Mouse (Mus musculus): Measurements from ENCODE around the gene Esyt3. TPM values are rescaled to one million over a fixed set of nuclear protein-coding genes. Genes with fewer than 3 reads are reported as not detected.

The Esyt3 gene
- total RNA-seq, 2 experiments from 2014 or later, result 1.7 to 2.1 TPM

DNA sequence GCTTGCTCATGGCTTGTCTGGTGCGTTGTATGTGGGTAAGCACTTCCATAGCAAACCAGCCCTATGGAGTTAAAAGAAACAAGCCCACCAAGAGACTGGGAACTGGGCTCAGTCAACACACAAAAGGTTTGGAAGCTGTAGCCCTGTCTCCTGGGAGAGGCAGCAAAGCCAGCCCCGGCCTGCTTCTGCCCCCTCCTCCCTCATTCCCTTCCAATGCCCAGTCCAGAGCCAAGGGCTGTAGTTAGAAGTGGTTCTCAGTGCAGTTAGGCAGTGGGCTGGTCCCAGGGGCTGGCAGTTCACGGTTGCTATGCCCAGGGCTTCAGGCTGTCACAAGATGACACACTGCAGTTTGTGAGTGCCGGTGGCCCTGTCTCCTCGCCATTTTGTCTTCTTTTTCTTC is 29.7 kb upstream of the Esyt3 start:
- peak overlapping the region; percentile 76 for H3K27ac ChIP-seq
- no peak overlapping the region for H3K4me3 ChIP-seq
- no peak for DNase-seq (ENCODE audit: extremely low spot score in 1 of 2, low spot score in 2 of 2)
- TF ChIP-seq CTCF (IDR thresholded peaks at IDR 0.05), result no peak
- intact Hi-C loops (cut with DNase I), result loop anchor here (2.0 kb wide), 1 partner anchor 49 kb away; the partner anchor contains the start of gene Mras

DNA sequence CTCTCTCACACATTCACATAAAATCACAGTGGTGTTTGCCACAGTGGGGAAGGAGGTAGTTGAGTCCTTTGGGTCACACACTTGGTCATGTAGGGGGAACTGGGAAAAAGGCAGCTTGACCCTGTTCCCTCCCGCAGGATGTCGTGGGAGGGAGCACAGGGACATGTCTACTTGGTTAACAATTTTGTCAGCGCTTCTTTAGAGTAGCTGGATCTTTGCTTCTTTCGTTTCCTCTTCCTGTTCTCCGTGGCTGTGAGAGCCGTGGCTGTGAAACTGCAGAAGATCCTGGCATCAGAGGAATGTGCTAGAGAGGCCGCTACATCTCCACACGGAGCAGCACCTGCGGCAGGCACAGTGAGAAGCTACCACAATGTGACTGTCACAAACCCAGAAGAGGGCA is 24.2 kb upstream of the Esyt3 start:
- H3K4me3 ChIP-seq, result no peak overlapping the region
- no peak for DNase-seq (ENCODE audit: extremely low spot score in 1 of 2, low spot score in 2 of 2)
- no peak for TF ChIP-seq CTCF (IDR thresholded peaks at IDR 0.05)
- no peak overlapping the region for H3K27ac ChIP-seq
- intact Hi-C loops (cut with DNase I), result no loop called here

DNA sequence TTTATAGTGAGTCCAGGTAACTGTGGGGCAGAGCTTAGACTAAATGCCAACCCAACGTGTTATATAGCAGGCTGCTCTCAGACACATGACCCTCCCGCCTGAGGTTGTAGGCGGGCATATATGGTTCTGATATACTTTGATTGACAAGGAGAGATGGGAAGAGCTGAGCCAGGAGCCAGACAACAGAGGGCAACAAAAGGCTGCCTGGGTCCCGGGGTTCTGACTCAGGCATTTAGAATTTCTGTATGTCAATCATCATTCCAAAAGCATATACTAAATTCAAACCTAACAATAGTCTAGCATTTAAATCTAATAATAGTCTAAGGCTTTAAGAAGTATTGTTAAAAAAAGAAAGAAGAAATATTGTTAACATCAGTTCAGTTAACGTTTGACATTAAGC is 20.8 kb upstream of the Esyt3 start:
- intact Hi-C loops (cut with DNase I), result loop anchor here (5.0 to 10.0 kb wide), 2 partner anchors 73 to 764 kb away; partner anchors contain the start of gene Nme9
- no peak for TF ChIP-seq CTCF (IDR thresholded peaks at IDR 0.05)
- no peak for DNase-seq (ENCODE audit: extremely low spot score in 1 of 2, low spot score in 2 of 2)
- no peak overlapping the region for H3K27ac ChIP-seq
- H3K4me3 ChIP-seq, result no peak overlapping the region

DNA sequence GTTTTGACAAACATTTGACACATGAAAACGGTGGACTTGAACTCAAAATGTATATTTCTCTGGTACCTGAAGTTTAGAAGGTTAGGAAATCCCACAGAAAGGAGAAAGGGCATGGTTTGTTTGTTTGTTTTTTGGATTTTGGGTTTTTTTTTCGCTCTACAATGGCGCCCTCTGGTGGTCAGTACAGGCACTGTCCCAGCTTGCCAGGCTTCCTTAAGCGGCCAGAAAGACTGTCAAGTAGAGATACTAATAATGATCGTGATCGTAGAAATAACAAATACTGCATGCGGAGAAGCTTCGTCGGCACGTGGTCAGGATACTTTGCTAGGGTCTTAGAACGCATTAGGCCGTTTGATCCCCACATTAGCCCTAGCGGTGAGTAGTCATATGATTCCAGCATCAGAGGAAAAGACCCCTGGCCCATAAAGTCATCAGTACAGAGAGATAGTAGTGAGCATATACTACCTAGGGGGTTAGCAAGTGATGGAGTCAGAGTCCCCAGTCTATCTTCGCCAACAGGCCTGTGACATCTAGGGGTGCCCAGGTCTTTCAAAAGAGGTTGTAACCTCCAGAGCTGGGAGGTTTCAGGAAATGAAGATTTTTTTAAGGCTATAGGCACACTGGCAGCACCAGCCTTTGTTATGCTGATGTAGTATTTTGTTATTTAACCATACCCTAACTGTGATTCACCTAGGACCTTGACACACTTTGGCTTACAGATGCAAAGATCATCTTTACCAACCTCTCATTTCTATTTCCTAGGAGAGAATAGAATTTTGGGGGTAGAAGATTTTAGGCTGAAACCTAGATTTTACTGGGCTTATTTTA is 18.4 kb upstream of the Esyt3 start:
- DNase-seq (ENCODE audit: extremely low spot score in 1 of 2, low spot score in 2 of 2), result peak in 1 of 2 experiments; percentile 70
- no peak overlapping the region for H3K27ac ChIP-seq
- TF ChIP-seq CTCF (IDR thresholded peaks at IDR 0.05), result peak; percentile 99
- intact Hi-C loops (cut with DNase I), result loop anchor here (2.0 to 10.0 kb wide), 4 partner anchors 75 to 762 kb away; partner anchors contain the start of genes Cep70 and Nme9
- H3K4me3 ChIP-seq, result no peak overlapping the region

GRCm38 (mm10) chr9:99368431-99368830 is 10.1 kb upstream of the Esyt3 start:
- intact Hi-C loops (cut with DNase I), result no loop called here
- Histone ChIP-seq H3K4me3 (no peak overlapping the region), H3K27ac (no peak overlapping the region)
- no peak for DNase-seq (ENCODE audit: extremely low spot score in 1 of 2, low spot score in 2 of 2)
- TF ChIP-seq CTCF (IDR thresholded peaks at IDR 0.05), result no peak

GRCm38 (mm10) chr9:99365906-99366305 is 7.5 kb upstream of the Esyt3 start:
- no peak for DNase-seq (ENCODE audit: extremely low spot score in 1 of 2, low spot score in 2 of 2)
- TF ChIP-seq CTCF (IDR thresholded peaks at IDR 0.05), result no peak
- no peak overlapping the region for H3K27ac ChIP-seq
- no peak overlapping the region for H3K4me3 ChIP-seq
- intact Hi-C loops (cut with DNase I), result no loop called here

- Histone ChIP-seq H3K4me3 (no peak overlapping the region), H3K27ac (no peak overlapping the region)
- no peak for DNase-seq (ENCODE audit: extremely low spot score in 1 of 2, low spot score in 2 of 2)
- intact Hi-C loops (cut with DNase I), result no loop called here
- TF ChIP-seq CTCF (IDR thresholded peaks at IDR 0.05), result no peak
Measured at GRCm38 (mm10) chr9:99363076-99363475, 4.7 kb upstream of the Esyt3 start.

- no peak overlapping the region for H3K4me3 ChIP-seq
- intact Hi-C loops (cut with DNase I), result no loop called here
- no peak overlapping the region for H3K27ac ChIP-seq
- no peak for TF ChIP-seq CTCF (IDR thresholded peaks at IDR 0.05)
- no peak for DNase-seq (ENCODE audit: extremely low spot score in 1 of 2, low spot score in 2 of 2)
Measured at GRCm38 (mm10) chr9:99361946-99362345, 3.6 kb upstream of the Esyt3 start.

DNA sequence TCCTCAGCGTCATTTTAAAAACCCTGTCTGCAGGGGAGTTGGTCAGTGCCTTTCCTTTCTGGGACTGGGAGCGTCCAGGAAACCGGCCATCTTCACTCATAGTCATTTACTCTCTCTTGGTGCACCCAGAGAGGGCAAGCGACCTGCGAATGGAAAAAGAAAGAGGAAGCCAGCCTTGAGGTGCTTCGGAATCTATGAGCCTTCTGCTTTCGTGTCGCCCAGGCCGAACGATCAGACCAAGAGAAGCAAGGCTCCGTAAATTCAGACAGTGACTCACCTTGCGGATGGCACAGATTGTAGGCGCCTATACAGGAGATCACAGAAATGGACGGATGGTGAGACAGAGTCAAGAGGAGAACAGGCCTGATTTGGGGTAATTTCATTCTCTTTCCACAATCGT is 655 bp upstream of the Esyt3 start:
- DNase-seq (ENCODE audit: extremely low spot score in 1 of 2, low spot score in 2 of 2), result no peak
- H3K4me3 ChIP-seq, result no peak overlapping the region
- no peak for TF ChIP-seq CTCF (IDR thresholded peaks at IDR 0.05)
- intact Hi-C loops (cut with DNase I), result no loop called here
- no peak overlapping the region for H3K27ac ChIP-seq

DNA sequence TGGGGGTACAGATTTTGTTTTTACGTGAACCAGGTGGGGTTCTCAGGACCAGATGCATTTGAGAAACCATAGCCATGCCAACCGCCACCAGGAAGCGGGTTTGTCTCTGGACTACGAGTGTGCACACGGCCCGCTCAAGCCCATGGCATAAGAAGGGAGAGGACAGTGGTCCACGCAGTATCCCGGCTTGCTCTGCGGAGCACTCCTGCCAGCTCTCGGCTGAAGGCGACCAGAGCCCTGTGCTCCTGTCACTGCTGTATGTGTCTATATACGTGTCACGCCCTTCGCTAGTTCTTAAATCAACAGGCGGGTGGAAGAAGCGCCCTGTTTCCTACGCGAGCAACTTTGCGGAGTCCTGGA is 816 bp downstream of the Esyt3 start:
- intact Hi-C loops (cut with DNase I), result no loop called here
- no peak for DNase-seq (ENCODE audit: extremely low spot score in 1 of 2, low spot score in 2 of 2)
- TF ChIP-seq CTCF (IDR thresholded peaks at IDR 0.05), result no peak
- Histone ChIP-seq H3K27ac (no peak overlapping the region), H3K4me3 (peak overlapping the region; percentile 34)

DNA sequence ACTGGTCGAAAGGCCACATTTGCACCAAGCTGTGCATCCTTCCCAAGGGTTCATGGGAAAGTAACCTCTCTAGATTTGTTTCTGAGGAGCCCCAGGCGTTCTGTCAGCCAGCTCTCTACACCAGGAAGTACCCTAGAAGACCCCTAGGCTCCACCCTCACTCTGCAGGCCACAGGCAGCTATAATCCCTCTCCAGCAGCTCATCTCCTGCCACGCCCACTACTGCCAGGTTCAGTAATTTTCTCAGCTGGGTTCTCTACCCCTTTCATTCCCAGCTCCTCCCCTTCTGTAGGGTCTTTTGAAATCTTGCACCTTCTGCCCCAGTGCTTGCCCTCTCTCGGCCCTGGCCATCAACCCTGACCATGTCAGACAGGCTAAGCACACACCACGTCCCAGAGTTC is 2.4 kb downstream of the Esyt3 start:
- intact Hi-C loops (cut with DNase I), result no loop called here
- DNase-seq (ENCODE audit: extremely low spot score in 1 of 2, low spot score in 2 of 2), result no peak
- Histone ChIP-seq H3K27ac (no peak overlapping the region), H3K4me3 (no peak overlapping the region)
- TF ChIP-seq CTCF (IDR thresholded peaks at IDR 0.05), result no peak

- no peak for DNase-seq (ENCODE audit: extremely low spot score in 1 of 2, low spot score in 2 of 2)
- no peak for TF ChIP-seq CTCF (IDR thresholded peaks at IDR 0.05)
- intact Hi-C loops (cut with DNase I), result no loop called here
- Histone ChIP-seq H3K4me3 (no peak overlapping the region), H3K27ac (no peak overlapping the region)
Measured at GRCm38 (mm10) chr9:99354796-99355195, 3.6 kb downstream of the Esyt3 start.

GRCm38 (mm10) chr9:99353390-99353789 is 5.0 kb downstream of the Esyt3 start:
- Histone ChIP-seq H3K4me3 (no peak overlapping the region), H3K27ac (no peak overlapping the region)
- no peak for DNase-seq (ENCODE audit: extremely low spot score in 1 of 2, low spot score in 2 of 2)
- TF ChIP-seq CTCF (IDR thresholded peaks at IDR 0.05), result no peak
- intact Hi-C loops (cut with DNase I), result no loop called here
